Mouse (Mus musculus) lung, embryonic 16.5 days (tissue): ENCODE data around the gene Cnst. TPM values are rescaled to one million over a fixed set of nuclear protein-coding genes. Genes with fewer than 3 reads are reported as not detected.

ENCODE experiments used
- ATAC-seq: fragments of 200-750 bp; cut with Nextera tagmentation; 2 replicates; pipeline ENCODE4 v1.8.0; 2017; ENCODE audit warnings: low read depth, mild to moderate bottlenecking, moderate library complexity
- H3K27ac ChIP-seq: fragments of 300-500 bp; sonication (generic); 2 replicates; pipeline ENCODE4 v1.5.1; 2014; ENCODE audit warnings: mild to moderate bottlenecking, control low read depth, low read length
- H3K27me3 ChIP-seq: fragments of 300-500 bp; sonication (generic); 2 replicates; pipeline ENCODE4 v1.6.1; 2014; ENCODE audit warnings: low read depth, low read length, mixed read lengths; ENCODE audit not compliant: control insufficient read depth, insufficient read depth
- H3K36me3 ChIP-seq: fragments of 300-500 bp; sonication (generic); 2 replicates; pipeline ENCODE4 v1.6.1; 2014; ENCODE audit warnings: low read length; ENCODE audit not compliant: control insufficient read depth, insufficient read depth
- H3K4me1 ChIP-seq: fragments of 300-500 bp; sonication (generic); replicated peaks from 2 replicates; pipeline ENCODE4 v1.6.1; 2014; ENCODE audit warnings: low read length, mixed read lengths; ENCODE audit not compliant: control insufficient read depth, insufficient read depth
- H3K4me2 ChIP-seq: fragments of 300-500 bp; sonication (generic); 2 replicates; pipeline ENCODE4 v1.6.1; 2014; ENCODE audit warnings: low read depth, low read length, control low read depth
- H3K4me3 ChIP-seq: fragments of 300-500 bp; sonication (generic); 2 replicates; pipeline ENCODE4 v1.5.1; 2014; ENCODE audit warnings: mild to moderate bottlenecking, low read length, control low read depth
- H3K9ac ChIP-seq: fragments of 300-500 bp; sonication (generic); 2 replicates; pipeline ENCODE4 v1.6.1; 2014; ENCODE audit warnings: low read length, control low read depth
- H3K9me3 ChIP-seq: fragments of 300-500 bp; sonication (generic); 2 replicates; pipeline ENCODE4 v1.6.1; 2016; ENCODE audit warnings: low read length; ENCODE audit not compliant: control insufficient read depth
- WGBS: fragments of 180-500 bp; shearing (Covaris S2); extraction: QIAGEN DNeasy Blood & Tissue Kit; methylation state at CpG from one replicate; pipeline ENCODE4 v1.1.7; 2014; 5-methylcytosine and 5-hydroxymethylcytosine counted together
- polyA plus RNA-seq: library from polyadenylated mRNA; unstranded; fragments of >200 nt; fragmentation: Nextera tagmentation; extraction: Ambion mirVana; gene quantifications from 2 replicates; pipeline ENCODE4 v1.2.1, GENCODE M21; 2015

Gene Cnst
- polyA plus RNA-seq, 1 experiment from 2014 or later, result 18.0 TPM

DNA sequence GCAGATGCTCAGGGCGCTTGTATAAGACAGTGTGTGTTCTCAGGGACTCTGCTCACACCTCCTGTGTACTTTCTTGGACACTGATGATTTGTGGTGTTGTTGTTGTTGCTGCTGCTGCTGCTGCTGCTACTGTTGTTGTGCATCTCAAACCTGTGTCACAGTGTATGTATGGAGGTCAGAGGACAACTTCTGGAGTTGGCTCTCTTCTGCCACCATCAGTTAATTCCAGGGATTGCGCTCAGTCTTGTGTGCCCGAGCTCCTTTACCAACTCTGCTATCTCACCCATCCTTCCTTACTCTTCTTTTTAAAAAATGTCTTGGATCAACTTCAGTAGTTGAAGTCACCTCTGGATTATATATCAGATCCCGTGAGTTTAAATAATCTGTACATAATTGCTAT is 78.2 kb downstream of the Cnst start:
- Histone ChIP-seq H3K9me3 (no peaks in the 10 kb centered on the region), H3K36me3 (no peaks in the 10 kb centered on the region), H3K27ac (no peak overlapping the region), H3K9ac (no peak overlapping the region), H3K4me1 (no peaks in the 10 kb centered on the region), H3K4me3 (no peak overlapping the region), H3K4me2 (no peak overlapping the region), H3K27me3 (no peaks in the 10 kb centered on the region)
- whole genome bisulfite sequencing, result 66% methylated on average over 4 of the region's 4 CpGs
- ATAC-seq, result 0 out of 2 replicates have a peak, but pooled peaks have one; percentile 12

DNA sequence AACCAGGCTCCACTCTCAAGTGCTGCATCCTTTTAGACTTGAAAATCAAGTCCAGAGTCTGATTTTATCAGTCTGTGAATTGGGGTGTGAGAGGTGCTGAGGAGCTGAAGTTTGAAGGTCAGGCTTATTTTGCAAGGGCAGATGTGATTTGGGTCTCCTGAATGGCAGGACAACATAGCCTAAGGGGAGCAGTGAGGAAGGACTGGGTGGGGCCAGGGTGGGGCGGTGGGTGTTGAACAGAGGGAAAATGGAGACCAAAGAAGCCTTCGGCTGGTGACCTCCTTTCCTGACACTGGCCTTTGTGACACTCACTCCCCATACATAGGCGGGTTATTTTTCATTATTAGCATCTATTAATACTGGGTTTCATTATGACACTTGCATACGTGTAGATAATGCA is 81.7 kb downstream of the Cnst start:
- no peak overlapping the region for H3K4me2 ChIP-seq
- no peak overlapping the region for H3K9ac ChIP-seq
- H3K9me3 ChIP-seq, result no peaks in the 10 kb centered on the region
- H3K27ac ChIP-seq, result no peak overlapping the region
- no peak overlapping the region for H3K4me3 ChIP-seq
- H3K36me3 ChIP-seq, result no peaks in the 10 kb centered on the region
- H3K27me3 ChIP-seq, result no peaks in the 10 kb centered on the region
- no peaks in the 10 kb centered on the region for H3K4me1 ChIP-seq
- no peak for ATAC-seq
- WGBS, result 85% methylated on average over 4 of the region's 4 CpGs

DNA sequence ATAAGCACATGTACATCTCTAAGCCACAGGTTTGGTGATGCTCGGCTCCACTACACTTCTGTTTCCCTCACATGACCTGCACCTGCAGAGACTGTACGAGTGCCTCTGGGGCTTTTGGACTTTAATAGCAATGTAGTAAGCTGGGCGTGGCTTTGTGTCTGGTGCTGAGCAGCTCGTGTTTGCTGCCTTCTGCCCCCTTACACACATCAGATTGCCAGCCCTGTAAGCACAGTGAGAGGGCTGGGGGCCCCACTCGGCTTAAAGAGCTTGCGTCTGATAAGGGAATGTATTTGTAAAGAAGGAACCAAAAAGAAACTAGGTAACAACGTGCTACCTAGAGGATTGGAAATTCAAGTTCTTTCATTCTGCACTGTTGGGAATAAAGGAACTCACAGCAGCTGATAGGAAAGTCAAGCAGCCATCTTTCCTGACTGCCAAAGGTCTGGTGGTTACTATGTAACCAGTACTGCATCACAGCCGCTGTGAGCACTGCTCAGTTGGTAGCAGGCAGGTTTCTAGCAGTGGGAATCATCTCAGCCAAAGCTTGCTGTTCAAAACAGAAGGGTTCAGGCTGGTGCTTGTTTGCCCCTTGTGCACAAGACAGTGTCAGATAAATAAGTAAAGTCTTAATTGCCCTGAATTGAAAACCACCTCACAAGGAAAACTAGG is 82.4 kb downstream of the Cnst start:
- H3K4me2 ChIP-seq, result no peak overlapping the region
- WGBS, result 49% methylated on average over 8 of the region's 8 CpGs
- no peaks in the 10 kb centered on the region for H3K27me3 ChIP-seq
- no peak for ATAC-seq
- no peaks in the 10 kb centered on the region for H3K9me3 ChIP-seq
- H3K4me3 ChIP-seq, result no peak overlapping the region
- no peak overlapping the region for H3K9ac ChIP-seq
- no peaks in the 10 kb centered on the region for H3K4me1 ChIP-seq
- no peaks in the 10 kb centered on the region for H3K36me3 ChIP-seq
- H3K27ac ChIP-seq, result no peak overlapping the region

DNA sequence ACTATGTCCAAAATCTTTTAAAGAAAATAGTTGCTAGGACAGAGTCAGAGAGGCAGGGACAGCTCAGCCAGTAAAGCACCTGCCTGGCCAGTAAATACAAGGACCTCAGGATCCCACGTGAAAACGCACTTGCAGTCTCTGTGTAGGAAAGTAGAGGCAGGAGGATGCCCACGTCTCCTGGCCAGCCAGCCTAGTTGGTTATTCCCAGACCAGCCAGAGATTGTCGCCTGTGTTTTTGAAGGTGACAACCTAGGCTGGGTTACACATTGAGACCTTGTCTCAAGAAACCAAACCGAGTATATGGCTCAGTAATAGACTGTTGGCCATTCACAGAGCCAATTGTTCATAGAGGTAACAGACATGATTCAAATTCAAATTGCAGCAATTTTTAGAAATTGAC is 83.1 kb downstream of the Cnst start:
- no peak overlapping the region for H3K27ac ChIP-seq
- WGBS, result 80% methylated on average over 5 of the region's 5 CpGs
- H3K27me3 ChIP-seq, result no peaks in the 10 kb centered on the region

DNA sequence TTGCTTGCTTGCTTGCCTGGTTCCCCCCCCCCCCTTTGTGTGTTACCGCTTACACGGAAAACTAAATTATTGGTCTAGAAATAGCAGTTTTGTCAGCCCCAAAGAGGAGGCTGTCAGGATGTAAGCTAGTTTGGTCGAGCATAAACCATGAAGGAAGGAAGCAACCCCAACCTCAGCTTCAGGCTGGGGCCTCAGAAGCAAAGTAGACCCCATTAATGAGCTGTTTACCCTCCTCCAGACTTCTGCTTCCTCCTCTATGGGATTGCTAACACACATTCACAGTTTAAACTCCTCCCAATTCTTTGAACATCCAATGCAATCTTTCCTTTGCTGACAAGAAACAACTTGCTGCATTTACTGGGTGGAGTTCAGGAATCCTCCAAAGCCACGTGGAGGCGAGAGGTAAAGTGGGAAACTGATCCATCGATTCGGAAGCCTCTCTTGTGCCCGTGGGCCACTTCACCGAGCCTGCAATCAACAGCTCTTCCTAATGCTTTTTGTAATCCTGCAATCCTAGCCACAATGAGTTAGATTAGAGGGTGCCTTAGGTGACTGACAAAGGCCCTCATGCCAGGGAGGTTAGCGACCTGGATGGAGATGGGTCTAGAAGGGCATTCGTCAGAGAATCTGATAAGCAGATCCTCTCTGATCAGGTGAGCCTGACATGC is 86.7 kb downstream of the Cnst start:
- H3K9ac ChIP-seq, result no peak overlapping the region
- no peaks in the 10 kb centered on the region for H3K9me3 ChIP-seq
- no peak for ATAC-seq
- no peaks in the 10 kb centered on the region for H3K27me3 ChIP-seq
- no peak overlapping the region for H3K4me2 ChIP-seq
- no peak overlapping the region for H3K4me3 ChIP-seq
- no peaks in the 10 kb centered on the region for H3K4me1 ChIP-seq
- 76% methylated on average over 11 of the region's 11 CpGs for WGBS
- H3K36me3 ChIP-seq, result no peaks in the 10 kb centered on the region
- no peak overlapping the region for H3K27ac ChIP-seq

More for the DNA sequence above, 83.1 kb downstream of the Cnst start:
- Histone ChIP-seq H3K9me3 (no peaks in the 10 kb centered on the region), H3K4me2 (no peak overlapping the region), H3K36me3 (no peaks in the 10 kb centered on the region), H3K4me3 (no peak overlapping the region), H3K9ac (no peak overlapping the region), H3K4me1 (no peaks in the 10 kb centered on the region)
- no peak for ATAC-seq

DNA sequence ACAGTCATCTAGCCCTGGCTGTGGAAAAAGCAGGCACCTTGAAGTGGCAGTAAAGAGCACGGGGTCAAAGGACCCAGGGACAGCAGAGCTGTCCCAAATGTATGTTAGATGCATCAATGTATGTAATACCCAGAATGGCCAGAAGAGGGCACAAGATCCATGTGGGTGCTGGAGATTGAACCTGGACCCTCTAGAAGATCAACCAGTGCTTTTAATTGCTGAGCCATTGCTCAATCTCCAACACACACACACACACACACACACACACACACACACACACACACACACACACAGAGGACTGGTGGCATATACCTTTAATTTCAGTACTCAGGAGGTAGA is 87.2 kb downstream of the Cnst start:
- Histone ChIP-seq H3K4me1 (no peaks in the 10 kb centered on the region), H3K36me3 (no peaks in the 10 kb centered on the region), H3K4me3 (no peak overlapping the region), H3K4me2 (no peak overlapping the region), H3K9ac (no peak overlapping the region), H3K27me3 (no peaks in the 10 kb centered on the region), H3K27ac (no peak overlapping the region), H3K9me3 (no peaks in the 10 kb centered on the region)
- 12% methylated on average over 1 of the region's 1 CpGs for WGBS
- no peak for ATAC-seq

DNA sequence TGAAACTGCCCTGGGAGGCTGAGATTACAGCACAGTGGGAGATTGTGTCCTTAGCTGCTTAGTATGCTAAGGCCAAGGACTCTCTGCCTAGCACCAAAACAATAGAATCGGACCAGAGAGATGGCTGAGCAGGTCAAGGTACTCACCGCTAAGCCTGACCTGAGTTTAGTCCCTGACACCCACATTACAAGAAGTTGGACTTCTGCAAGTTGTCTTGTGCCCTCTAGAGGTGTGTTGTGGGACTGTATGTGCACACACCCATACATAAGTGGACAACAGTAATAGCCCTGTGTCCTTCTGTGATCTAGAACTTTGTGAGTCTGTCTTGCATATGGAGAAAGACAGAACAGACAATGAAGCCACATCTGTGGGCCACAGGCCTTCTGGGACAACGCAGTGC is 88.0 kb downstream of the Cnst start:
- Histone ChIP-seq H3K9me3 (no peaks in the 10 kb centered on the region), H3K9ac (no peak overlapping the region), H3K36me3 (no peaks in the 10 kb centered on the region), H3K27ac (no peak overlapping the region), H3K27me3 (no peaks in the 10 kb centered on the region), H3K4me2 (no peak overlapping the region), H3K4me1 (no peaks in the 10 kb centered on the region), H3K4me3 (no peak overlapping the region)
- 80% methylated on average over 3 of the region's 3 CpGs for WGBS
- no peak for ATAC-seq

DNA sequence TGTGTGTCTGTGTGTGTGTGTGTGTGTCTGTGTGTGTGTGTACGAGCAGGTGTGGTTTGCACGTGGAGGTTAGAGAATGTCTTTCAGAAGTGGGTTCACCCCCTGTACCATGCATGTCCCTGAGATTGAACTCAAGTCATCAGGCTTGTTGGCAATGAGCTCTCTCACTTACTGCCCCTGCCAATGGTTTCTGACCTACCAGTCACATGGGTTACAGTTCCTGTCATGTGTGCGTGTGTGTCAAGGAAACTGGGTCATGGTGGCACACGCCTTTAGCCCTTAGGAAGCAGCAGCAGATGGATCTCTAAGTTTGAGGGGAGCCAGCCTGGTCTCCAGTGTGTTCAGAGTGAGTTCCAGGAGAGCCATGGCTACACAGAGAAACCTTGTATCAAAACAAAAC is 96.6 kb downstream of the Cnst start:
- no peak for ATAC-seq
- WGBS, result 71% methylated on average over 4 of the region's 4 CpGs
- Histone ChIP-seq H3K27me3 (no peaks in the 10 kb centered on the region), H3K9me3 (no peaks in the 10 kb centered on the region), H3K36me3 (no peaks in the 10 kb centered on the region), H3K27ac (no peak overlapping the region), H3K4me1 (0 out of 2 replicates have a peak, but pooled peaks cover 3% of the 10 kb centered on the region), H3K9ac (no peak overlapping the region), H3K4me2 (no peak overlapping the region), H3K4me3 (no peak overlapping the region)

DNA sequence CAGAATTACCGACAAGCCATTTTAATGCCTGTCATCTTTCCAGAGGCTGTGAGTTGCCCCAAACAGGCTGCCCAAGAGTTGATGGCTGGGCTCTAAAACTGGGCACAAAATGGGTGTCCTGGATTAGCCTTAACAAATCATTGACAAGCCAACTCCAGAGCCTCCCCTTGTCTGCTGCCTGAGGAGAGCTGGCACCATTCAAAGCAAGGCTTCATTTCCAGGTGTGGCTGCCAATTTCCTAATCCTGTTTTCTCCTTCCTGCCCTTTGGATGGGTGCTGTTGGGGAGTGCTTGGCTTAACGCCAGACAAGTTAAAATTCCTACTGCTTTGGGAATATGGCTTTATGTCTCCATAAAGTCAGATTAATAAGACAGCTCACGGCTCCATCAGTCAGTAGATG is 98.0 kb downstream of the Cnst start:
- Histone ChIP-seq H3K9ac (no peak overlapping the region), H3K4me2 (no peak overlapping the region), H3K9me3 (no peaks in the 10 kb centered on the region), H3K36me3 (no peaks in the 10 kb centered on the region), H3K27ac (no peak overlapping the region), H3K4me3 (no peak overlapping the region), H3K4me1 (0 out of 2 replicates have a peak, but pooled peaks cover 3% of the 10 kb centered on the region), H3K27me3 (no peaks in the 10 kb centered on the region)
- WGBS, result 60% methylated on average over 3 of the region's 3 CpGs
- ATAC-seq, result no peak
